Mouse (Mus musculus) heart, adult 2 months (tissue): ENCODE measurements around the gene A730009L09Rik.

Source experiments
- CTCF ChIP-seq: fragments of 200-600 bp; IDR thresholded peaks from 2 replicates; pipeline ENCODE4 v1.8.1; 2022; ENCODE audit warnings: antibody characterized with exemption, mild to moderate bottlenecking, moderate library complexity
- EP300 ChIP-seq: fragments of 200-500 bp; IDR thresholded peaks from 2 replicates; pipeline ENCODE4 v1.6.1; 2011; ENCODE audit warnings: low read depth, low read length, control low read depth; ENCODE audit not compliant: insufficient read depth
- POLR2A ChIP-seq: fragments of 200-500 bp; IDR thresholded peaks from 2 replicates; pipeline ENCODE4 v1.6.1; 2011; ENCODE audit warnings: mild to moderate bottlenecking, low read depth, low read length, control low read depth; ENCODE audit not compliant: insufficient read depth

DNA sequence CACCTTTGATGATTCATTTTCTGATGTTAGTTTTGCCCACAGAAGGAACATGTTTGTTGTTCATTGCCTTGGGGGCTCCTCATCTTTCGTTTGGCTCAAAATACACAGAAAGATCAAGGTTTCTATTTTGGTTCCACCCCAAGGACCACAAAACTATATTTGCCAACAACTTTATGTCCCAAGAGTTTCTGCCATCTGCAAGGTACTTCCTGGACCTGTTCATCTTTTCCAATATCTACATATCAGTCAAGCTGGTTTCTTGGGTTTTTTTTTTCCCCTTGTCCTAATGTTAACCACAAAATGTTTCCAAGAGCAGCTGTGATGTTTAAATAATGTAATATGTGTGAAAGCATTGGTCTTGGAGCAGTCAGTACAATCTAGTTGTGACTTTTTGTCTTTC is 37.4 kb upstream of the A730009L09Rik start:
- TF ChIP-seq EP300 (no peak), POLR2A (no peak), CTCF (no peak)
